Mouse (Mus musculus): ENCODE data around the gene Scp2.

DNA sequence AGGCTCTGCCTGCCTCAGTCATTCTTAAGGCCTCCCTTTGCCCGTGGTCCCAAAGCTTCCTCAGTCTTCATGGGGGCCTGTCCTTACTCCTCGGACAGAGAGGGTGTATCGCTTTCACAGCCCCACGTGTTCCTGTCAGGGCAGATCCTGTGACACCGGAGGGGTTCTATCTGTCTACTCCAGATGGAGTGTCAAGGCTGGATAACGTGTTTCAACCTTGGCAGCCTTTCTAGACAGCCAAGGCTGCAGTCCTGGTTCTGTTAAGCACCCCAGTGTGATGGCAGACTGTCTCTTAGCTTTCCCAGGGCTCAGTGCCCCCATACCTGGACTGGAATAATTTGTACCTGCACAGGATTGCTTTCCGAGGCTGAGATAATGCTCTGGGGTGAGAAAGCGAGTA is 136.3 kb downstream of the Scp2 start:
- TF ChIP-seq CTCF (IDR thresholded peaks at IDR 0.05; ENCODE audit: low read depth, low read length) (no peak), GATA1 (IDR thresholded peaks at IDR 0.05; ENCODE audit: borderline replicate concordance, low read length) (no peak), POLR2AphosphoS5 (IDR thresholded peaks at IDR 0.05; ENCODE audit: insufficient replicate concordance, low read depth, low read length) (no peak), TAL1 (conservative IDR thresholded peaks at IDR 0.05; ENCODE audit: low read depth, low read length) (no peak)

Measured in G1E (cell line).